Mouse (Mus musculus) MEL (cell line): Measurements from ENCODE around the gene Bsnd.

Experiments used
- POLR2A ChIP-seq, 2 experiments: IDR thresholded peaks; 2 replicates each; pipeline ENCODE4 v1.6.1; 2011 to 2012; ENCODE audit warnings: low read length in 2 of 2, mild to moderate bottlenecking in 2 of 2, control low read depth in 1 of 2, improper control_type of control experiment in 1 of 2, low read depth in 1 of 2, moderate library complexity in 1 of 2; ENCODE audit not compliant: control insufficient read depth in 1 of 2, insufficient read depth in 1 of 2, poor library complexity in 1 of 2
- USF2 ChIP-seq, 2 experiments: IDR thresholded peaks; 2 replicates each; pipeline ENCODE4 v1.6.1; 2011 to 2012; ENCODE audit warnings: improper control_type of control experiment in 2 of 2, low read length in 2 of 2, borderline replicate concordance in 1 of 2, inconsistent platforms in 1 of 2, low read depth in 1 of 2, mild to moderate bottlenecking in 1 of 2; ENCODE audit not compliant: insufficient read depth in 1 of 2
- ZKSCAN1 ChIP-seq: IDR thresholded peaks from 2 replicates; pipeline ENCODE4 v1.6.1; 2012; ENCODE audit warnings: low read depth, mild to moderate bottlenecking, inconsistent platforms, low read length, improper control_type of control experiment, moderate library complexity

GRCm38 (mm10) chr4:106509888-106510287 is 17.8 kb upstream of the Bsnd start:
- TF ChIP-seq POLR2A (IDR thresholded peaks at IDR 0.05; ENCODE audit: control insufficient read depth in 1 of 2, insufficient read depth in 1 of 2, low read depth in 1 of 2, low read length in 2 of 2, poor library complexity in 1 of 2): no peak
- TF ChIP-seq ZKSCAN1: no peak
- TF ChIP-seq USF2 (IDR thresholded peaks at IDR 0.05; ENCODE audit: borderline replicate concordance in 1 of 2, insufficient read depth in 1 of 2, low read depth in 1 of 2, low read length in 2 of 2): no peak
